Mouse (Mus musculus) retina, postnatal 7 days (tissue): ENCODE results near the gene Igfbp5.

ENCODE experiments used
- DNase-seq: peaks from one replicate; pipeline ENCODE4 v3.0.0-alpha.2; 2012; ENCODE audit warnings: low read depth, low spot score

Gene Igfbp5

DNA sequence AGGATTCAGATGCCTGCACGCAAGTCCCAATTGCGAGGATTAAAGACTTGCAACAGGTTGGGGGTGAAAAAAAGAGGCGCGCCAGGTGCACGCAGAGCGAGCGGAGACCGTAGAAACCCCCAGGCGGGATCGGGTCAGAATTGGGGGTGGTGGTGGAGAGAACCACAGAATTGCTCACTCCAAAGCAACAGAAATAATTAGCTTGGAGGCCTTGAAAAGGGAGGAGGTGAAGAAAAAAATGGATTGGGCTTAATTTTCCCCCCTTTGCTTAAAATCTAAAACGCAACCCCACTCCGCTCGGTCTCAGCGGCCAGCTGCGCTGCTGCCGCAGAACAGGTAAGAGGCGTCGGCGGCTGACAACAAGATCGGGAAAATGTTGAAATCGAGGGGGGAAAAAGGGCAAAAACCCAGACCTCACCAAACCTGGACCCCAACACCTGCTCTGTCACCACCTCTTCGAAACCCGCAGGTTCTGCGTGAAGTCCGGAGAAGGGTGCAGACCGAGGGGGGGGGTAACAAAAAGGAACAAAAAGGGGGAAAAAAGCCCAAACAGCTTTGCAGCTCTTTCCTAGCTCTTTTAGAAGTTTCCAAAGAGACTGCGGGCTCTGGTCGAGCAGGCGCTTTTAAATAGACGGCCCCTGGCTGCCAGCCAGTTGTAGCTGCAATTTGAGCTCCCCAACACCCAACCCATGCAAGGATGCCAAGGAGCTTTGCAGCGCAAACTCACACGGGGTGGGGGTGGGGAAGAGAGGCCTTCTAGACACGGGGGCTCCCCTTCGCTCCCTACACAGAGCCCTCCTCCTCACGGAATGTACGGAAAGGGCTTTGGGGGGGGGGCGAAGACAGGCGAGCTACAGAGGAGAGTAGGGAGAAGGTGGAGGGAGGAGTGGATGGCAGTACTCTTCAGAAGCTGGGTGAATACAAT is at the start of gene Igfbp5:
Igfbp5 (minus strand) TSS at position 598 of the 925 bp plus-strand sequence.
- DNase-seq: no peak

DNA sequence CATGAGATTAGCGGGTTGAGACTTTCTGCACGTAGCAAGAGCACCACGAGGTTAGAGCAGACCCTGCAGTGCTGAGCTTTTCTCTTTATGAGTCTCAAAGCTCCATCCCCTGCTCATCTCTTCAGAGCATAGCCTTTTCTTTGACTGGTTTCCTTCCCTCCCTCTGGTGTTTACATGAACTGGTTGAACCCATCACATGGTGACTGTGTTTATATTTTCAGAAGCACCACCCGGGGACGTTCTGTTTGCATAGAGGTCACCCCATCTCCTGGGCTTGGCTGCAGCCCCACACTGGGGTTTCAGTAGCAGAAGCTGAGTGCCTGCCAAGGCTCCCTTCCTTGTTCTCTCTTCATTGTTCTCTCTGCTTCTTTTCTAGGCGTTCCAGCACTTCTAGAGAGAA is 40.1 kb upstream of the Igfbp5 start:
- no peak for DNase-seq

- DNase-seq: no peak
Observed at GRCm38 (mm10) chr1:72913073-72913472, 38.4 kb upstream of the Igfbp5 start.

- no peak for DNase-seq
Observed at GRCm38 (mm10) chr1:72895821-72896220, 21.1 kb upstream of the Igfbp5 start.

- no peak for DNase-seq
Observed at GRCm38 (mm10) chr1:72887910-72888309, 13.2 kb upstream of the Igfbp5 start.

DNA sequence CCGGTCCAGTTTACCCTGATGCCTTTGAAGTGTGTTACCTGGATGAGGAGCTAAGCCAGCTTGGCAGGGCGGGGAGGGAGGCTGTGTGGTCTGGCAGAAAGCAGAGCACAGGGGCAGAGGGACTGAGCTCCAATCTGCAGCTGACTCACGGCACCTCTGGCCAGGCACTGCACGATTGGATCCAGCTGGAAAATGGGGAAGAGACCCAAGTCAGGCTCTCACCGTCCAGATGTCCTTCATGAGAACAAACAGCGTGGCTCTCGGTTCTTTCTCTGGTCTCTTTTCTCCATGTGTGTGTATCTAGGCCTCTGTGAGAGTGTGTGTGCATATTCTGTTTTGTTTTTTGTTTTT is 11.1 kb upstream of the Igfbp5 start:
- no peak for DNase-seq

DNA sequence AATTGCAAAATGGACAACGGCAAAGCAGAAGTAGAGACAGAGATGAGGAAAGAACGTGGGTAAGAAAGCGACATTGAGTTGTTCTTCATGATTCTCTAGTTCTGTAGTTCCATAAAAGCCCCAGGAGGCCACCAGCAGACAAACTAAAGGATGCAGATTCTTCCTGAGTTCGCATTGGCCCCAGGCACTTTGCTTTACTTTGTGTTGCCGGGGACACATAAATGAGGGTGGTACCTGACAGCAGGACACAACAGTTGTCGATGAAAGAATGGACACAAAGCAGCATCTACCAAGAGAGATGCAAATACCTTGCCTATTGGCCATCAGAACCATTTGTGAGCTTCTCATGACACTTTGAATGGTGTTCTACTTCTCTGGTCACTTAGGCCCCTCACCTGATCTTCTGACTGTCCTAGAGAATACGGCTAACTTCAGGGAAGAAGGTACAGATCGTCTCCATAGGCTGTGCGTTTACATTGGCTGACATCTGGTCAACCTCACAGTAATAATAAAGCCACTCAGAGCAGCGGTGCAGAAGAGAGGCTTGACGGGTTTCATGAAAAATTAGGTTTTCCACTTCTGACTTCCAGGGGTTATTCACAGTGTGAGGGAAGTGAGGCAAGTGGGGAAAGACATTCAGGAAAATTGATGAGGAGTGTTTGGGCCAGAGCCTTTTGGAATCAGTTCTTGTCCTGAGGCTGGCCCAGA is 10.6 kb upstream of the Igfbp5 start:
- DNase-seq: no peak

GRCm38 (mm10) chr1:72879319-72879634 is 4.6 kb upstream of the Igfbp5 start:
- no peak for DNase-seq

DNA sequence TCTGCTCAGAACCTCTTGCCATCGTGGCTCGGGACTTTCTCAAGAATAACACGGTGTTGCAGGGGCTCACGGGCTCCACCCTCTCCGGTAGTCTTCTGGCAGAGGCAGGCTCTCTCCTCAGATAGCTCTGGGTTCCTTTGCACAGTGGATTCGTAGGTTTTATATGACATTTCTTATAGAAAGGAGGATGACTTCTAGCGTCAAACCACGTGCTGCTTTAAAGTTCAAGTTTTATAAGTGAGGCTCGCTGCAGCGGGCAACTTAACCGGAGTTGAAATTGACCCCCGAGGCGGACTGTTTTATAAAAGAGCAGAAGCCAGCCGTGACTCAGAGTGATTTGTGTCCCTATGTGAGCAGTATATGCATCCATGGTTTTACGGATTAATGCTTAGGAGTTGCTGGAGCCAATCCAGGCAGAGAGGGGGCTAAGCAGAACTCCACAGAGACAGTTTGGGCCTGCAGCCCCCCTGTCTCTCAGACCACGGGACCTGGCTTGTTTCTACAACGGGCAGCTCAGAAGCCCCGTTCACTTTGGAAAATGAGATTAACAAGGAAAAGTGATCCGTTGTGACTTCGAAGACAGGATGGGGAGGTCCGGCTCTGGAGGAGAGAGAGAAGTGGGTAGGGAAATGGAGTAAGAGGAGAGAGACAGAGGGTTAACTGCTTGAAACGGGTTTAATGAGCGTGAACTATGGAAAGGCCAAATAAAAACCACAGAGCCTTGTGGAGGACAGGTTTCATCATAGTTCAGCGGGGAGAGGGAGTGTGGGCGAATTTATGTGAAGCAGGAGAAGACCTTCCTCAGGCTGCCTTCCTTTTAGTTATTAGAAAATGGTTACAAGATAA is 4.0 kb upstream of the Igfbp5 start:
- no peak for DNase-seq

- DNase-seq: no peak
Observed at GRCm38 (mm10) chr1:72877892-72878291, 3.2 kb upstream of the Igfbp5 start.

DNA sequence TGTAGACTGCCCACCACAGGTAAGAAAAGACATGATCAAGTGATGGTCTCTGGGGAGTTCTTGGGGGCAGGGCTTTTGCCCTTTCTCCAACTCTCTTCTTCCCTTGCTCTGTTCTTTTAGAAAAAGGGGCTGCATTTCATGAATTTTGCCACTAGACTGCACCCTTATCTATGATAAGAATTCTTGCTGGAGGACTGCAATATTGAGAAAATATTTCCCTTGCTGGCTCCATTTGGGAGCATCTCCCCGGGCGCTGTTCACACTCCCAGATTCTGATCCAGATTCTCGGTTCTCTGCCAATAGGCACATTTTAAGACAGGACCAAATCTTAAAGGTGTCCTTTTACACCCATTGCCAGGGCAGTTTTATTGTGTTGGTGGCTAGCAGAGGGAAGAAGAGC is 1.4 kb upstream of the Igfbp5 start:
- no peak for DNase-seq

DNA sequence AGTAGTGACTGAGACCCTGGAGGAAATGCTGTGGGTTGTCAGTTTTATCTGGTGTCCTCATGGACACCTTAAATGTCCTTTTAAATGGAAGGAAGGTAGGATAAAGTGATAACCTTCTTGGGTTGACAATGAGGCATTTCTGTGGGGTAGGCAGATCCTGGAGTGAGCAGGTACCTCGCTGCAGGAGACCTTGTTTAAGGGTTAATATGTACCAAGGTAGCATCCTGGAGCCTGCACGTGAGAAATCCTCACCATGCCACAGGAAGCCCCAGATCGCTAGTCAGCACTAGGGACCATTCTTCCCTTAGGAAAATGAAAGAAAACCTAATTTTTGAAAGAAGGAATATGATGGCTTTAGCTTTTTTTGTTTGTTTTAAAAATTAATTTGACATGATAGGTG is 1.0 kb upstream of the Igfbp5 start:
- no peak for DNase-seq

DNA sequence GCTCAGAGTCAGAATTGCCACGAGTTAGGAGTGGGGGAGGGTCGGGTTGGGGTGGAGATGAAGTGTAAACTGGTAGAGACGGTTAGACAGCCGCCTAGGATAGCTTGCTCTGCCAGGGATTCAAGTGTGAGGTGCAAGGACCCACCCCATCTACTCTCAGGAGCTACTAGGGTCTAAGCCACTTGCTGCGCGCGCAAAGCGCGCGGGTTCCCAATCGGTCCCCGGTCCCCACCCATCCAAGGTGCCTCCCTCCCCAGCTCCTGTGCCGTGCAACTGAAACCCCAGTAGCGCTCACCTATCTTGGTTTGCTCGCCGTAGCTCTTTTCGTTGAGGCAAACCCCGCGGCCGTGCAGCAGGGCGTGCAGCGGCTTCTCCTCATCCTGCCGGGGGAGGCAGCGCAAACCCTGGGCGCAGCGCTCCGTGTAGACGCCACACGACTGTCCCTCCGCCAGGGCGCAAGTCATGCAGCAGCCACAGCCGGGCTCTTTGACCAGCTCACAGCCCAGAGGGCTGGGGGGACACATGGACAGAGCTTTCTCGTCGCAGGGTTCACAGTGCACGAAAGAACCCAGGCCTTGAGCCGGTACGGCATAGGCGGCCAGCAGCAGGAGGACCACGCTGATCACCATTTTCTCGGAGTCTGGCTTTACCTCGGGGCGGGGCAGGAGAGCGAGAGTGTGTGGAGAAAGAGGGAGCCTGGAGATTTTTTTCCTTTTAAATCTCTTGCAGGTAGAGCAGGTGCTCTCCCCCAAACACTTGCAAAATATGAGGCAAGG is 985 bp downstream of the Igfbp5 start:
- DNase-seq: no peak

- DNase-seq: no peak
Observed at GRCm38 (mm10) chr1:72873078-72873477, 1.6 kb downstream of the Igfbp5 start.

DNA sequence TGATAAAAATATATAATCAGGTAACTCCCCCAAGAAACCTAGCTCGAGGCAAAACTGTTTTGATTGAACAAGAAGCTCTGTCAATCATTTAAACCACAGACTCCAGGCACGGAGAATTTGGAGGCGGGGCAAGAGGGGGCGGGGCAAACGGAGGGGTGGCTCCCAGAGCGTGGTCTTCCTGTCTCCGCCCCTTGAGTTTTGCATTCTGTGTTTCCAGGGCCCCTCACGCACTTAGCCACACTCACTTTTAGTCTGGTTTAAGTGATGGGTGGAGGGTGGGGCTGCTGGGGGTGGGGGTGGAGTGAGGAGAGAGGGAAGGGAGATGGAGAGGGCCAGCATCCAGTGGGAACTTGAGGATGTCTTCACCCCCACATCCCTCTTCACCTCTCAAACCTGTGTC is 2.2 kb downstream of the Igfbp5 start:
- DNase-seq: no peak

DNA sequence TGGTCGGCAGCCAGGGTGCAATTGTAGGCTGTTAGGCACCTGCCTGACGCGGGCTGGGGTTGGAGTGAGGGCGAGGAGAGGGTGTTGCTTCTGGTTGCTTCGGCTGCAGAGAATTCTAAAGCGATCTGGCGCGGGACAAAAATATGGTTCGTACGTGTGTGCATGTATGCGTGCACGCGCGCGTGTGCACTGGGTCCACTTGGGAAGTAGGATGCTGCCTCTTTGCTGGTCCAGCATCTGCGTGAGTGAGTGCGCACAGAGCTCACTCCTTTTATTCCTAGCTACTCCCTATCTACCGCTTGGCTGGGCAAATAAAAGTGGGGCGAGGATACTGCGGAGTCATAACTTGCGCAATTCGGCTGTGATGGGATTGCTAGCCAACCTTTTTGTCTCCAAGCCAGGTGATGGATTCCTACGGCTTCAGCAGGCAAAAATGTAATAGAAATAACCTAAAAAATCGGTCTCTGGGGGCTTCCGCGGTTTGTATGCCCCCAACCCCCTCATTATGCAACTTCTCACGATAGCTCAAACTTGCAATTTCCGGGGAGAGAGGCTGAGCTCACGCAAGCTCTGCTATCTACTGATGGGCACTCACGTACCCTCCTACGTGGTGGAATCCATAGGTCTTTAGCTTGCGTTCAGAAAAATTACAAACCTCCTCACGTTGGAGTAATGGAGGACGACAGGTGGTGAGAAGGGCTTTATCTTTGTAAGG is 2.8 kb downstream of the Igfbp5 start:
- DNase-seq: no peak

- no peak for DNase-seq
Observed at GRCm38 (mm10) chr1:72871337-72871696, 3.4 kb downstream of the Igfbp5 start.

- no peak for DNase-seq
Observed at GRCm38 (mm10) chr1:72870615-72871336, 3.9 kb downstream of the Igfbp5 start.

DNA sequence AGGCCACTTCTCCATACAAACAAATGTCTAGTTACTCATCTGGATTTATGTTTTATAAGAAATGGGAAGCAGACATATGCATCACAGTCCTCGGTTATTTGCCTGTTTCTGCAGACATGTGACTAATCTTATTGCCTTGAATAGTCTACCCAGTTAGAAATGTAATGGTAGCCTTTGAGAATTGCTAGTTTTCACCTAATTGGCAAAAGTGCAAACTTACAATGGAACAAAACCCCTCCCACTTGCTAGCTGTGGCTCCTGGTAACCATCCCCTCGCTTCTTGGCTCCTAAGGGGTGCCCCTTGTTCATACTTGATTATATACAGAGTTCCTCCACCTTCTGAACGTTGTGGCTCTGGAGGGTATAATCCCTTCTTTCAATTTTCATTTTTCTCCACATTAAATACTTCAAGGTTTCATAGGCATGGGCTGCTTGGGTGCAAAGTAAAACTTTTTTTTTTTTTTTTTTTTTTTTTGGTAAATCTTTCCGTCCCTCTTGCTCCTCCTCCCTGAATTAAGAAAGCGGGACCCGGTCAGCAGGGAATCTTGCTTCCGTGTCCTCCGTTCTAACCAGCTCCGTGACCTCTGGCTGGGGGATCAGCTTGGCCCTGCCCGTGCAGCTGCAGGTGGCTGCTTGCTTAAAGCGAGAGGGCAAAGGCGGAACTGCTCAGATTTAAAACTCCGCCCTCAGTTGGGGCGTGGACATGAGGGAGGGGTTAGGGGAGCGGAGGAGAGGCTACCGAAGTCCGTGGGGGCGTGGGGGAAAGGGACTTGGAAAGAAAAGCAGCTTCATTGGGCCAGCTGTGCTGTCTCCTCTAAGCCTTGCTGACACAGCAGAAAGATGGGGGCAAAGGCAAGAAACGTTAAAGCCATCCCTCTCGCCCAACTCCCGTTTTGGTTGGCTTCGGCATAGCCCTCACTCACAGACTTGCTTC is 4.7 kb downstream of the Igfbp5 start:
- DNase-seq: no peak
